Comparison of ENCODE assay signal across 8 mouse cellular contexts in genomic region chr16:34093734-34094445, GRCm38 (mm10).
DNase-seq lines count a peak whose midpoint lies in the region; ATAC-seq lines count a peak whose summit lies in the region.

No protein-coding gene starts in this region.

- H3K36me3 ChIP-seq in kidney, embryonic 14.5 days (ENCODE audit: control insufficient read depth, insufficient read depth, low read length), result no peaks in the 10 kb centered on the region
- no peaks in the 10 kb centered on the region for H3K36me3 ChIP-seq in hindbrain, embryonic 10.5 days
- H3K36me3 ChIP-seq in midbrain, embryonic 12.5 days, result no peaks in the 10 kb centered on the region

- H3K9ac ChIP-seq in kidney, embryonic 14.5 days (ENCODE audit: low read depth, low read length), result peak overlapping the region; percentile 46; the same call in 1 of the 2 replicates
- peak overlapping the region; percentile 53 for H3K9ac ChIP-seq in midbrain, embryonic 12.5 days (replicated peaks)

- no peaks in the 10 kb centered on the region for H3K27me3 ChIP-seq in kidney, embryonic 14.5 days (ENCODE audit: control insufficient read depth, insufficient read depth, low read length)
- peaks cover 4% of the 10 kb centered on the region; the same call in 1 of the 2 replicates for H3K27me3 ChIP-seq in hindbrain, embryonic 10.5 days (ENCODE audit: insufficient read depth, poor library complexity, severe bottlenecking)
- peaks cover 21% of the 10 kb centered on the region for H3K27me3 ChIP-seq in midbrain, embryonic 12.5 days

- H3K4me3 ChIP-seq in kidney, embryonic 14.5 days (ENCODE audit: low read length), result peak overlapping the region; percentile 45
- H3K4me3 ChIP-seq in hindbrain, embryonic 10.5 days, result peak overlapping the region; percentile 68
- peak overlapping the region; percentile 47 for H3K4me3 ChIP-seq in midbrain, embryonic 12.5 days

- peak overlapping the region; percentile 70 for H3K4me2 ChIP-seq in kidney, embryonic 14.5 days (replicated peaks; ENCODE audit: low read depth, low read length)
- H3K4me2 ChIP-seq in midbrain, embryonic 12.5 days (replicated peaks), result peak overlapping the region; percentile 69

- no peak overlapping the region; the same call in 1 of the 2 replicates for H3K27ac ChIP-seq in kidney, embryonic 14.5 days (ENCODE audit: low read depth, low read length)
- H3K27ac ChIP-seq in hindbrain, embryonic 10.5 days, result peak overlapping the region; percentile 82
- peak overlapping the region; percentile 61 for H3K27ac ChIP-seq in midbrain, embryonic 12.5 days (replicated peaks)

- DNase-seq in kidney, postnatal 36 days, result no peak
- no peak for DNase-seq in hindbrain, embryonic 10.5 days (ENCODE audit: low spot score)
- no peak for DNase-seq in T-cell, adult 2 months (ENCODE audit: low spot score)
- no peak for DNase-seq in gastrocnemius, adult 18-20 months (ENCODE audit: low spot score)
- DNase-seq in left cerebral cortex, postnatal 25 days (ENCODE audit: low spot score in 2 of 2), result no peak

- no peaks in the 10 kb centered on the region for H3K9me3 ChIP-seq in kidney, embryonic 14.5 days (ENCODE audit: control insufficient read depth, low read length)
- no peaks in the 10 kb centered on the region for H3K9me3 ChIP-seq in hindbrain, embryonic 10.5 days
- H3K9me3 ChIP-seq in midbrain, embryonic 12.5 days, result no peaks in the 10 kb centered on the region

- intact Hi-C loops in left cerebral cortex, postnatal 25 days (cut with DNase I), result loop anchor here (5.0 kb wide), 1 partner anchor 92 kb away; no protein-coding TSS in a partner anchor

- H3K4me1 ChIP-seq in kidney, embryonic 14.5 days (ENCODE audit: control insufficient read depth, insufficient read depth, low read length), result peaks cover 15% of the 10 kb centered on the region
- peaks cover 43% of the 10 kb centered on the region for H3K4me1 ChIP-seq in hindbrain, embryonic 10.5 days (replicated peaks)
- H3K4me1 ChIP-seq in midbrain, embryonic 12.5 days, result peaks cover 42% of the 10 kb centered on the region

- 3% methylated on average over 14 of the region's 14 CpGs for WGBS in kidney, embryonic 14.5 days
- 4% methylated on average over 14 of the region's 14 CpGs for WGBS in hindbrain, embryonic 10.5 days
- WGBS in midbrain, embryonic 12.5 days, result 1% methylated on average over 14 of the region's 14 CpGs

- ATAC-seq in kidney, embryonic 14.5 days (ENCODE audit: low FRiP score, low TSS enrichment), result no peak
- peak; percentile 19 for ATAC-seq in activated CD4-positive, CD25-positive, alpha-beta regulatory T cell, adult 4 months
- no peak for ATAC-seq in midbrain, embryonic 12.5 days (ENCODE audit: low FRiP score, low read depth)
